Mouse (Mus musculus): ENCODE data around the gene Exoc3l.

Exoc3l gene

GRCm38 (mm10) chr8:105295895-105296573 is at the start of gene Exoc3l:
TSS of gene Exoc3l (minus strand) at chr8:105296101.
- in situ Hi-C loops (cut with MboI; ENCODE audit: low pct_unique_long_range_greater_than_20kb in 1 of 2, low sequenced_read_pairs in 2 of 2, unreplicated experiment in 1 of 2) = no loop called here

GRCm38 (mm10) chr8:105345061-105345975 is 49.4 kb upstream of the Exoc3l start:
- in situ Hi-C loops (cut with MboI; ENCODE audit: low pct_unique_long_range_greater_than_20kb in 1 of 2, low sequenced_read_pairs in 2 of 2, unreplicated experiment in 1 of 2) = no loop called here

GRCm38 (mm10) chr8:105343791-105344574 is 48.1 kb upstream of the Exoc3l start:
- in situ Hi-C loops (cut with MboI; ENCODE audit: low pct_unique_long_range_greater_than_20kb in 1 of 2, low sequenced_read_pairs in 2 of 2, unreplicated experiment in 1 of 2) = no loop called here

- in situ Hi-C loops (cut with MboI; ENCODE audit: low pct_unique_long_range_greater_than_20kb in 1 of 2, low sequenced_read_pairs in 2 of 2, unreplicated experiment in 1 of 2) = no loop called here
These were observed 46.9 kb upstream of the Exoc3l start for GRCm38 (mm10) chr8:105342768-105343167.

- in situ Hi-C loops (cut with MboI; ENCODE audit: low pct_unique_long_range_greater_than_20kb in 1 of 2, low sequenced_read_pairs in 2 of 2, unreplicated experiment in 1 of 2) = no loop called here
These were observed 45.5 kb upstream of the Exoc3l start for GRCm38 (mm10) chr8:105341399-105341798.

GRCm38 (mm10) chr8:105339886-105340635 is 44.2 kb upstream of the Exoc3l start:
- in situ Hi-C loops (cut with MboI; ENCODE audit: low pct_unique_long_range_greater_than_20kb in 1 of 2, low sequenced_read_pairs in 2 of 2, unreplicated experiment in 1 of 2) = no loop called here

GRCm38 (mm10) chr8:105338992-105339391 is 43.1 kb upstream of the Exoc3l start:
- in situ Hi-C loops (cut with MboI; ENCODE audit: low pct_unique_long_range_greater_than_20kb in 1 of 2, low sequenced_read_pairs in 2 of 2, unreplicated experiment in 1 of 2) = no loop called here

- in situ Hi-C loops (cut with MboI; ENCODE audit: low pct_unique_long_range_greater_than_20kb in 1 of 2, low sequenced_read_pairs in 2 of 2, unreplicated experiment in 1 of 2) = no loop called here
These were observed 40.7 kb upstream of the Exoc3l start for GRCm38 (mm10) chr8:105336373-105337130.

- in situ Hi-C loops (cut with MboI; ENCODE audit: low pct_unique_long_range_greater_than_20kb in 1 of 2, low sequenced_read_pairs in 2 of 2, unreplicated experiment in 1 of 2) = no loop called here
These were observed 36.6 kb upstream of the Exoc3l start for GRCm38 (mm10) chr8:105332523-105332922.

GRCm38 (mm10) chr8:105331931-105332330 is 36.0 kb upstream of the Exoc3l start:
- in situ Hi-C loops (cut with MboI; ENCODE audit: low pct_unique_long_range_greater_than_20kb in 1 of 2, low sequenced_read_pairs in 2 of 2, unreplicated experiment in 1 of 2) = no loop called here

GRCm38 (mm10) chr8:105331469-105331868 is 35.6 kb upstream of the Exoc3l start:
- in situ Hi-C loops (cut with MboI; ENCODE audit: low pct_unique_long_range_greater_than_20kb in 1 of 2, low sequenced_read_pairs in 2 of 2, unreplicated experiment in 1 of 2) = no loop called here

- in situ Hi-C loops (cut with MboI; ENCODE audit: low pct_unique_long_range_greater_than_20kb in 1 of 2, low sequenced_read_pairs in 2 of 2, unreplicated experiment in 1 of 2) = no loop called here
These were observed 34.4 kb upstream of the Exoc3l start for GRCm38 (mm10) chr8:105330325-105330724.

- in situ Hi-C loops (cut with MboI; ENCODE audit: low pct_unique_long_range_greater_than_20kb in 1 of 2, low sequenced_read_pairs in 2 of 2, unreplicated experiment in 1 of 2) = no loop called here
These were observed 31.1 kb upstream of the Exoc3l start for GRCm38 (mm10) chr8:105326968-105327367.

GRCm38 (mm10) chr8:105326141-105326672 is 30.3 kb upstream of the Exoc3l start, which contains the start of the genes Lrrc29 and Tmem208:
TSS of gene Lrrc29 (minus strand) at chr8:105326278.
TSS of gene Tmem208 (plus strand) at chr8:105326354.
- in situ Hi-C loops (cut with MboI; ENCODE audit: low pct_unique_long_range_greater_than_20kb in 1 of 2, low sequenced_read_pairs in 2 of 2, unreplicated experiment in 1 of 2) = no loop called here

- in situ Hi-C loops (cut with MboI; ENCODE audit: low pct_unique_long_range_greater_than_20kb in 1 of 2, low sequenced_read_pairs in 2 of 2, unreplicated experiment in 1 of 2) = no loop called here
These were observed 29.8 kb upstream of the Exoc3l start for GRCm38 (mm10) chr8:105325641-105326093.

- in situ Hi-C loops (cut with MboI; ENCODE audit: low pct_unique_long_range_greater_than_20kb in 1 of 2, low sequenced_read_pairs in 2 of 2, unreplicated experiment in 1 of 2) = no loop called here
These were observed 27.3 kb upstream of the Exoc3l start for GRCm38 (mm10) chr8:105323183-105323582.

- in situ Hi-C loops (cut with MboI; ENCODE audit: low pct_unique_long_range_greater_than_20kb in 1 of 2, low sequenced_read_pairs in 2 of 2, unreplicated experiment in 1 of 2) = no loop called here
These were observed 22.8 kb upstream of the Exoc3l start for GRCm38 (mm10) chr8:105318662-105319190.
